ENCODE assay signal across 17 mouse cellular contexts in genomic region chr2:147235707-147236290, GRCm38 (mm10). TPM values are rescaled to one million over a fixed set of nuclear protein-coding genes. Genes with fewer than 3 reads are reported as not detected.
DNase-seq lines count a peak whose midpoint lies in the region; ATAC-seq lines count a peak whose summit lies in the region.
"Had no signal": no experiment of that assay in that cellular context is flagged by ENCODE, and none has a peak within 500 bp of the region (broad histone marks: within the 10 kb centered on the region; RNA-seq: fewer than 3 reads in every experiment).

No protein-coding gene starts in this region.

- no peak overlapping the region for H3K9ac ChIP-seq in forebrain, embryonic 12.5 days
- no peak overlapping the region; the same call in 1 of the 2 replicates for H3K9ac ChIP-seq in midbrain, embryonic 11.5 days (ENCODE audit: low read length)
- no peak overlapping the region for H3K9ac ChIP-seq in neural tube, embryonic 14.5 days (replicated peaks; ENCODE audit: low read depth, low read length)
- H3K9ac ChIP-seq: embryonic facial prominence, embryonic 13.5 days; heart, embryonic 13.5 days; limb, embryonic 12.5 days; liver, embryonic 15.5 days had no signal

- peak; percentile 27; the same call in 1 of the 2 replicates for ATAC-seq in forebrain, embryonic 12.5 days (ENCODE audit: low FRiP score)
- peak; percentile 61; the same call in 1 of the 2 replicates for ATAC-seq in midbrain, embryonic 11.5 days (ENCODE audit: low FRiP score)
- no peak for ATAC-seq in neural tube, embryonic 14.5 days (ENCODE audit: low read depth)
- ATAC-seq: CD4-positive, CD25-positive, alpha-beta regulatory T cell, adult 4 months had no signal

- H3K4me2 ChIP-seq in forebrain, embryonic 12.5 days: peak overlapping the region; percentile 13; the same call in 1 of the 2 replicates
- peak overlapping the region; percentile 20 for H3K4me2 ChIP-seq in midbrain, embryonic 11.5 days
- peak overlapping the region; percentile 14; the same call in 1 of the 2 replicates for H3K4me2 ChIP-seq in neural tube, embryonic 14.5 days (ENCODE audit: low read depth, low read length)
- H3K4me2 ChIP-seq: embryonic facial prominence, embryonic 13.5 days; heart, embryonic 13.5 days; limb, embryonic 12.5 days; liver, embryonic 15.5 days had no signal

- H3K27me3 ChIP-seq in forebrain, embryonic 12.5 days: no peaks in the 10 kb centered on the region
- H3K27me3 ChIP-seq in hindbrain, embryonic 10.5 days (ENCODE audit: insufficient read depth, poor library complexity, severe bottlenecking): no peaks in the 10 kb centered on the region; the same call in 1 of the 2 replicates
- no peaks in the 10 kb centered on the region for H3K27me3 ChIP-seq in midbrain, embryonic 11.5 days (ENCODE audit: control insufficient read depth, insufficient read depth, low read length)
- no peaks in the 10 kb centered on the region for H3K27me3 ChIP-seq in neural tube, embryonic 14.5 days (ENCODE audit: control insufficient read depth, insufficient read depth, low read length)
- H3K27me3 ChIP-seq in embryonic facial prominence, embryonic 10.5 days (replicated peaks; ENCODE audit: low read depth, poor library complexity, severe bottlenecking): no peaks in the 10 kb centered on the region
- H3K27me3 ChIP-seq: embryonic facial prominence, embryonic 13.5 days; heart, embryonic 13.5 days; liver, embryonic 15.5 days had no signal

- H3K9me3 ChIP-seq in forebrain, embryonic 12.5 days: no peaks in the 10 kb centered on the region
- H3K9me3 ChIP-seq in hindbrain, embryonic 10.5 days: no peaks in the 10 kb centered on the region
- no peaks in the 10 kb centered on the region; the same call in 1 of the 2 replicates for H3K9me3 ChIP-seq in midbrain, embryonic 11.5 days (ENCODE audit: control insufficient read depth, low read length)
- H3K9me3 ChIP-seq in neural tube, embryonic 14.5 days (ENCODE audit: control insufficient read depth, low read length): 0 out of 2 replicates have a peak, but pooled peaks cover 3% of the 10 kb centered on the region
- H3K9me3 ChIP-seq in embryonic facial prominence, embryonic 10.5 days: no peaks in the 10 kb centered on the region
- H3K9me3 ChIP-seq: embryonic facial prominence, embryonic 13.5 days; heart, embryonic 13.5 days; limb, embryonic 12.5 days; liver, embryonic 15.5 days had no signal

- peak; percentile 10 for DNase-seq in hindbrain, embryonic 10.5 days (ENCODE audit: low spot score)
- peak; percentile 85 for DNase-seq in midbrain, embryonic 11.5 days (ENCODE audit: low spot score, missing footprints)
- no peak for DNase-seq in embryonic facial prominence, embryonic 10.5 days (ENCODE audit: low spot score)
- no peak for DNase-seq in layer of hippocampus, adult 11-12 months (ENCODE audit: low spot score)
- no peak for DNase-seq in cerebellum, postnatal 4 days (ENCODE audit: low spot score in 2 of 2)
- DNase-seq: adrenal gland, postnatal 14 days; gastrocnemius, postnatal 36 days; kidney, adult 2 months; lung, postnatal 10 days; right cerebral cortex, adult 18-20 months had no signal

- H3K27ac ChIP-seq in forebrain, embryonic 12.5 days: no peak overlapping the region
- peak overlapping the region; percentile 59 for H3K27ac ChIP-seq in hindbrain, embryonic 10.5 days
- no peak overlapping the region for H3K27ac ChIP-seq in midbrain, embryonic 11.5 days (ENCODE audit: low read depth, low read length)
- H3K27ac ChIP-seq in neural tube, embryonic 14.5 days (ENCODE audit: low read depth, low read length): no peak overlapping the region
- H3K27ac ChIP-seq in embryonic facial prominence, embryonic 10.5 days (replicated peaks): no peak overlapping the region
- H3K27ac ChIP-seq: embryonic facial prominence, embryonic 13.5 days; heart, embryonic 13.5 days; limb, embryonic 12.5 days; liver, embryonic 15.5 days had no signal

- H3K36me3 ChIP-seq in forebrain, embryonic 12.5 days (replicated peaks): no peaks in the 10 kb centered on the region
- H3K36me3 ChIP-seq in hindbrain, embryonic 10.5 days: no peaks in the 10 kb centered on the region
- H3K36me3 ChIP-seq in midbrain, embryonic 11.5 days (ENCODE audit: control insufficient read depth, insufficient read depth, low read length): no peaks in the 10 kb centered on the region; the same call in 1 of the 2 replicates
- no peaks in the 10 kb centered on the region for H3K36me3 ChIP-seq in neural tube, embryonic 14.5 days (ENCODE audit: control insufficient read depth, insufficient read depth, low read length)
- H3K36me3 ChIP-seq in embryonic facial prominence, embryonic 10.5 days (replicated peaks): no peaks in the 10 kb centered on the region
- H3K36me3 ChIP-seq: embryonic facial prominence, embryonic 13.5 days; heart, embryonic 13.5 days; limb, embryonic 12.5 days; liver, embryonic 15.5 days had no signal

- peaks cover 3% of the 10 kb centered on the region; the same call in 1 of the 2 replicates for H3K4me1 ChIP-seq in forebrain, embryonic 12.5 days
- H3K4me1 ChIP-seq in hindbrain, embryonic 10.5 days (replicated peaks): no peaks in the 10 kb centered on the region; the same call in 1 of the 2 replicates
- H3K4me1 ChIP-seq in midbrain, embryonic 11.5 days (ENCODE audit: control insufficient read depth, insufficient read depth, low read length): peaks cover 5% of the 10 kb centered on the region
- H3K4me1 ChIP-seq in neural tube, embryonic 14.5 days (ENCODE audit: control insufficient read depth, insufficient read depth, low read length): no peaks in the 10 kb centered on the region
- no peaks in the 10 kb centered on the region for H3K4me1 ChIP-seq in embryonic facial prominence, embryonic 10.5 days
- H3K4me1 ChIP-seq: embryonic facial prominence, embryonic 13.5 days; heart, embryonic 13.5 days; limb, embryonic 12.5 days; liver, embryonic 15.5 days had no signal

- WGBS in forebrain, embryonic 12.5 days: 48% methylated on average over 25 of the region's 25 CpGs
- 59% methylated on average over 25 of the region's 25 CpGs for WGBS in hindbrain, embryonic 10.5 days
- WGBS in midbrain, embryonic 11.5 days: 57% methylated on average over 25 of the region's 25 CpGs
- 36% methylated on average over 25 of the region's 25 CpGs for WGBS in neural tube, embryonic 14.5 days
- whole genome bisulfite sequencing in embryonic facial prominence, embryonic 10.5 days: 87% methylated on average over 25 of the region's 25 CpGs

- H3K4me3 ChIP-seq in forebrain, embryonic 12.5 days (replicated peaks): no peak overlapping the region
- peak overlapping the region; percentile 20; the same call in 1 of the 2 replicates for H3K4me3 ChIP-seq in hindbrain, embryonic 10.5 days
- no peak overlapping the region for H3K4me3 ChIP-seq in midbrain, embryonic 11.5 days (ENCODE audit: low read depth, low read length)
- H3K4me3 ChIP-seq in neural tube, embryonic 14.5 days (ENCODE audit: low read depth, low read length): no peak overlapping the region
- H3K4me3 ChIP-seq in embryonic facial prominence, embryonic 10.5 days: no peak overlapping the region
- H3K4me3 ChIP-seq: embryonic facial prominence, embryonic 13.5 days; heart, embryonic 13.5 days; limb, embryonic 12.5 days; liver, embryonic 15.5 days had no signal

RNA-seq across cellular contexts. Expression of gene Nkx2-2, which starts 41.8 kb away (rescaled TPM):
- 7.7 and 9.2 TPM in 2 replicates for polyA plus RNA-seq in forebrain, embryonic 12.5 days (2016; fragmentation: Nextera tagmentation; extraction: Ambion mirVana)
- 3.2 and 5.0 TPM in 2 replicates for polyA plus RNA-seq in hindbrain, embryonic 10.5 days (2016; fragmentation: Nextera tagmentation; extraction: Ambion mirVana)
- polyA plus RNA-seq in midbrain, embryonic 11.5 days (2014; fragmentation: Nextera tagmentation; extraction: Ambion mirVana): 14.7 and 16.8 TPM in 2 replicates
- polyA plus RNA-seq in neural tube, embryonic 14.5 days (2014; fragmentation: Nextera tagmentation; extraction: Ambion mirVana): 6.5 and 8.4 TPM in 2 replicates
- polyA plus RNA-seq in embryonic facial prominence, embryonic 10.5 days (2016; fragmentation: Nextera tagmentation; extraction: Ambion mirVana): 1.2 and 2.8 TPM in 2 replicates
- polyA plus RNA-seq: CD4-positive, CD25-positive, alpha-beta regulatory T cell, adult 4 months; embryonic facial prominence, embryonic 13.5 days; heart, embryonic 13.5 days; kidney, adult 2 months; limb, embryonic 12.5 days; liver, embryonic 15.5 days had no signal

Comparison
In these comparisons a context has a peak if more than half of its experiments do, and no peak if none do; other contexts are left out.
1. DNase-seq: peak in hindbrain, embryonic 10.5 days (single experiment) and midbrain, embryonic 11.5 days (single experiment); none in embryonic facial prominence, embryonic 10.5 days (single experiment), layer of hippocampus, adult 11-12 months (single experiment) and cerebellum, postnatal 4 days (0 of 2).
2. Peak in every context shown above with its lines, with median percentiles within 50 percentile points of each other: H3K4me2 ChIP-seq.